Mouse (Mus musculus): ENCODE measurements at regions not wholly inside any gene's neighbourhood (a gene's known extent, or its start where the extent isn't known, plus 50 kb on each side); places are given as distances from the start of the nearest gene placed in this dataset.

GRCm38 (mm10) chr16:75663871-75664270 is 71.2 kb downstream of the Rbm11 start:
- no peak for DNase-seq (ENCODE audit: extremely low read depth, low read depth)

GRCm38 (mm10) chr16:75667589-75667988 is 74.9 kb downstream of the Rbm11 start:
- no peak for DNase-seq (ENCODE audit: extremely low read depth, low read depth)

DNA sequence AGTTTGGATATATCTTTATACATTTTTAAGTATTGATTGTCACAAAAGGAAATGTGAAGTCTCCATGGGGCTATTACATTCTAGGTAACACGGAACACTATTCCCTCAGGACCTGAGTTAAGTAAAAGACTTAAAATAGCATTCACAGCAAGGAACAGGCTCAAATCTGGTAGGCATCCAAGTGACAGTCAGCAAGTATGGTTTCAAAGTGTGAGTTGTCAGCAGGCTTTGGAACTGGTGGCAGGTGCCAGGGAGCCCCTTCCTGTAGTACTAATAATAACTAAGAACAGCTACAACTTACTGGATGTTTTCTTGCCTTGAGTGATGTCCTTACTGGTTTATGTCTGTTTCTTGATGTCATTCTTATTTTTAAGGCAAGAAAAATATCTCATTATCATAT is 79.5 kb downstream of the Rbm11 start:
- no peak for DNase-seq (ENCODE audit: extremely low read depth, low read depth)

DNA sequence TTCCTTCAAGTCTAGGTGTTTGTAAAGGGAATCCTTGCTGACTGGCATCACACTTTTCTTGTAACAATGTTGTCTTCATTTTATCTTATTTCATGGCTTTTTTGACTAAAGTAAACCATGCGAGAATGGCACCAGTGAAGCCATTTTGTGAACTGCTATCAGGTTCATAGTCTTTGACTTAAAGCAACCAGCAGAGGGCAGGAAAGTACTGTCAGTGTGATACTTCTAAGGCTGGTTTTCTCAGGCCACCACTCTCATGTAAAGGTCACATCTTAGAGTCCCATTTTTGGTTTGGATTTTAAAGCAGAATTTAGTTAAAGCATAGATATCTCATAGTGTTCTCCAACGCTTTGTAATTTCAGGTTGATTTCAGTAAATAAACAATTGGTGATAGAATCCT is 83.2 kb downstream of the Rbm11 start:
- DNase-seq (ENCODE audit: extremely low read depth, low read depth) = peak; percentile 41

DNA sequence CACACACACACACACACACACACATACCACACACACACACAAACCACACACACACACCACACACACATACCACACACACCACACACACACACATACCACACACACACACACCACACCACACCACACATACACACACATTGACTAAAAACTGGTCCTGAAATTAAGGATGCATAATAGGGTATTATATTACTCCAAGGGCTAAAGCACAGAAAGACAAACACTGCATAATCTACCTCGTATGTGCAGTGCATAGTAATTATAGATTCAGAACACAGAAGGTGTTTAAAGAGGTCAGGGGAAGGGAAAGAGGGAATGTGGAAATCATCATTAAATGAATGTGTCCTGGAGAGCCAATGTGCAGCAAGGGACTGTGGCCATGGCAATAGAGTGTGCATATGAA is 84.5 kb downstream of the Rbm11 start:
- no peak for DNase-seq (ENCODE audit: extremely low read depth, low read depth)

All from MEL-GATA-1-ER (cell line).